Comparison of ENCODE assay signal across 9 mouse cellular contexts in the genomic region with DNA sequence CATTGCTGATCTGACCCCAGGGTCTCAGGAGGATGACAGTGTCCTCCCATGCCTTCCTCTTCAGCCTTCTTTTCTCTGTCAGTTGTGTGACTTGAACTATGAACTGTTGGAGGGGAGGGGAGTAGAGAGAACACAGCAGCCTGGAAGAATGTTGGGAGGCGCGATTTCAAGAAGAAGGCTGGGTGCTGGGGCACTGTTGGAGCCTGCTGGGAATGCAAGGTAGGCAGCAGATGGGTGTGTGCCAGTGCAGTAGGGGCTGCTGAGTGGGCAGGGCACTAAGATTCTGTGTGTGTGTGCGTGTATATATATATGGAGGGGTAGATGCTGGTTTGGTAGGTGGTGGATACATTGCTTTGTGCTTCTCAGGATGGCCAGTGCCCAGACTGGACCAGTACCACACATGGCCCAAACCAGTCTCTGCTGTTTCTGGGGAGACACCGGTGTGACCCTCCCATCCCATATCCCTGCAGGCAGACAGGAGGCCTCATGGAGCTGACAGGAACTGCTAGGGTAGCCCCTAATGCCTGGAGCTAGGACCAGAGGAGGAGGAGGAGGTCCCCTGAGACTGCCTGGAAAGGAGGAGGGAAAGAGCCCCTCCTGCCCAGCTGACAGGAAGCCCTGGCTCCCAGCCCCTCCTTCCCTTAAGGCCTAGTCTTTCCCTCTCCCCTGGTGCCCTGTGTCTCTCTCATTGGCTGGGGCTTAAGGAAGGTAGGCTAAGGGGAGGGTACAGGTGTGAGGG. TPM values are rescaled to one million over a fixed set of nuclear protein-coding genes. Genes with fewer than 3 reads are reported as not detected.
DNase-seq lines count a peak whose midpoint lies in the region; ATAC-seq lines count a peak whose summit lies in the region.
"Had no signal": no experiment of that assay in that cellular context is flagged by ENCODE, and none has a peak within 500 bp of the region (broad histone marks: within the 10 kb centered on the region; RNA-seq: fewer than 3 reads in every experiment).

No protein-coding gene starts in this region.

- peak overlapping the region; percentile 40 for H3K9ac ChIP-seq in forebrain, embryonic 14.5 days (ENCODE audit: low read length)
- H3K9ac ChIP-seq in intestine, embryonic 16.5 days (ENCODE audit: low read depth, low read length) = peak overlapping the region; percentile 50
- peak overlapping the region; percentile 100 for H3K9ac ChIP-seq in neural tube, embryonic 13.5 days

- peak; percentile 44 for DNase-seq in gastrocnemius, postnatal 10 days
- DNase-seq in gastrocnemius, postnatal 25 days = no peak
- peak; percentile 63 for DNase-seq in MN1 (ENCODE audit: low spot score)
- no peak for DNase-seq in forebrain, embryonic 14.5 days (ENCODE audit: low spot score)
- no peak for DNase-seq in spleen, postnatal 4 days (ENCODE audit: low spot score in 2 of 2)
- DNase-seq in ovary, postnatal 36 days (ENCODE audit: low spot score) = no peak

- H3K4me3 ChIP-seq in forebrain, embryonic 14.5 days (ENCODE audit: low read depth, low read length) = no peak overlapping the region
- H3K4me3 ChIP-seq in intestine, embryonic 16.5 days (ENCODE audit: low read length) = peak overlapping the region; percentile 15; the same call in 1 of the 2 replicates
- no peak overlapping the region for H3K4me3 ChIP-seq in neural tube, embryonic 13.5 days

- 0 out of 2 replicates have a peak, but pooled peaks cover 3% of the 10 kb centered on the region for H3K36me3 ChIP-seq in forebrain, embryonic 14.5 days (ENCODE audit: control insufficient read depth, insufficient read depth, low read length)
- H3K36me3 ChIP-seq in intestine, embryonic 16.5 days (ENCODE audit: control insufficient read depth, insufficient read depth, low read length) = no peaks in the 10 kb centered on the region
- H3K36me3 ChIP-seq in neural tube, embryonic 13.5 days = 0 out of 2 replicates have a peak, but pooled peaks cover 2% of the 10 kb centered on the region

- H3K27ac ChIP-seq in forebrain, embryonic 14.5 days (ENCODE audit: low read depth, low read length) = peak overlapping the region; percentile 14
- H3K27ac ChIP-seq in intestine, embryonic 16.5 days (ENCODE audit: low read length) = peak overlapping the region; percentile 55
- H3K27ac ChIP-seq in neural tube, embryonic 13.5 days (replicated peaks) = peak overlapping the region; percentile 62

- WGBS in forebrain, embryonic 14.5 days = 49% methylated on average over 4 of the region's 4 CpGs
- WGBS in intestine, embryonic 16.5 days = 52% methylated on average over 4 of the region's 4 CpGs
- WGBS in neural tube, embryonic 13.5 days = 54% methylated on average over 4 of the region's 4 CpGs

- peak overlapping the region; percentile 95; the same call in 1 of the 2 replicates for H3K4me2 ChIP-seq in forebrain, embryonic 14.5 days (ENCODE audit: low read length)
- H3K4me2 ChIP-seq in intestine, embryonic 16.5 days (ENCODE audit: low read depth, low read length) = peak overlapping the region; percentile 20; the same call in 1 of the 2 replicates
- H3K4me2 ChIP-seq in neural tube, embryonic 13.5 days = peak overlapping the region; percentile 99

- ATAC-seq in forebrain, embryonic 14.5 days = no peak
- ATAC-seq in intestine, embryonic 16.5 days = no peak
- ATAC-seq in neural tube, embryonic 13.5 days (ENCODE audit: low read depth) = no peak

- no peaks in the 10 kb centered on the region for H3K27me3 ChIP-seq in forebrain, embryonic 14.5 days (replicated peaks; ENCODE audit: control insufficient read depth, insufficient read depth, low read length)
- no peaks in the 10 kb centered on the region for H3K27me3 ChIP-seq in intestine, embryonic 16.5 days (replicated peaks; ENCODE audit: control insufficient read depth, insufficient read depth, low read length)
- H3K27me3 ChIP-seq in neural tube, embryonic 13.5 days = no peaks in the 10 kb centered on the region

- H3K4me1 ChIP-seq in forebrain, embryonic 14.5 days (ENCODE audit: control insufficient read depth, insufficient read depth, low read length) = peaks cover 61% of the 10 kb centered on the region
- peaks cover 65% of the 10 kb centered on the region for H3K4me1 ChIP-seq in intestine, embryonic 16.5 days (ENCODE audit: control insufficient read depth, insufficient read depth, low read length)
- peaks cover 87% of the 10 kb centered on the region for H3K4me1 ChIP-seq in neural tube, embryonic 13.5 days (replicated peaks)

- H3K9me3 ChIP-seq in forebrain, embryonic 14.5 days (replicated peaks; ENCODE audit: control insufficient read depth, low read length) = no peaks in the 10 kb centered on the region
- no peaks in the 10 kb centered on the region for H3K9me3 ChIP-seq in intestine, embryonic 16.5 days (ENCODE audit: control insufficient read depth, low read length)
- no peaks in the 10 kb centered on the region for H3K9me3 ChIP-seq in neural tube, embryonic 13.5 days

RNA-seq across cellular contexts. Expression of a gene that starts 5.8 kb away (rescaled TPM):
- 10 to 100 TPM; 58.2 to 82.8 TPM for total RNA-seq in gastrocnemius, postnatal 10 days (2021)
- 10 to 100 TPM; 29.3 to 32.8 TPM for total RNA-seq in gastrocnemius, postnatal 25 days (2021)
- 8.6 and 12.2 TPM in 2 replicates for polyA plus RNA-seq in forebrain, embryonic 14.5 days (2014; fragmentation: Nextera tagmentation; extraction: Ambion mirVana)
- 5.3 and 5.7 TPM in 2 replicates for polyA plus RNA-seq in intestine, embryonic 16.5 days (2015; fragmentation: Nextera tagmentation; extraction: Ambion mirVana)
- 9.4 and 9.9 TPM in 2 replicates for polyA plus RNA-seq in neural tube, embryonic 13.5 days (2015; fragmentation: Nextera tagmentation; extraction: Ambion mirVana)

RNA-seq across cellular contexts. Expression of a gene that starts 43.0 kb away (rescaled TPM):
- total RNA-seq in gastrocnemius, postnatal 10 days (2021) = under 1 TPM; 0.09 to 0.54 TPM
- under 1 TPM in 1 of 2 experiments, not detected in 1; 0.43 TPM for total RNA-seq in gastrocnemius, postnatal 25 days (2021)
- 0.23 TPM in 1 of 2 replicates, not detected in the other for polyA plus RNA-seq in forebrain, embryonic 14.5 days (2014; fragmentation: Nextera tagmentation; extraction: Ambion mirVana)
- polyA plus RNA-seq in intestine, embryonic 16.5 days (2015; fragmentation: Nextera tagmentation; extraction: Ambion mirVana) = 3.1 and 3.5 TPM in 2 replicates
- not detected in 2 replicates for polyA plus RNA-seq in neural tube, embryonic 13.5 days (2015; fragmentation: Nextera tagmentation; extraction: Ambion mirVana)
- total RNA-seq: MEL had no signal

Comparison
In these comparisons a context has a peak if more than half of its experiments do, and no peak if none do; other contexts are left out.
1. DNase-seq: peak in gastrocnemius, postnatal 10 days (single experiment) and MN1 (single experiment); none in gastrocnemius, postnatal 25 days (single experiment), forebrain, embryonic 14.5 days (single experiment), spleen, postnatal 4 days (0 of 2) and ovary, postnatal 36 days (single experiment).
2. H3K4me2 ChIP-seq: peak in every context shown above with its lines; median percentile 99 in neural tube, embryonic 13.5 days; 95 in forebrain, embryonic 14.5 days; 20 in intestine, embryonic 16.5 days.
3. H3K9ac ChIP-seq: peak in every context shown above with its lines; median percentile 100 in neural tube, embryonic 13.5 days; 50 in intestine, embryonic 16.5 days; 40 in forebrain, embryonic 14.5 days.
4. Peak in every context shown above with its lines, with median percentiles within 50 percentile points of each other: H3K27ac ChIP-seq.